Mouse (Mus musculus): ENCODE measurements around the gene 1700016D06Rik.

GRCm38 (mm10) chr8:11628506-11629132, 72.2 kb downstream of the 1700016D06Rik start:
- TF ChIP-seq POLR2A (IDR thresholded peaks at IDR 0.05; ENCODE audit: insufficient read depth, low read length) (no peak), CTCF (IDR thresholded peaks at IDR 0.05; ENCODE audit: low read depth, low read length) (no peak)

Measured in ES-Bruce4 (cell line).